Mouse (Mus musculus) left cerebral cortex, adult 8-10 months (tissue): ENCODE results near the gene F10. TPM values are rescaled to one million over a fixed set of nuclear protein-coding genes. Genes with fewer than 3 reads are reported as not detected.

Source experiments
- DNase-seq, 2 experiments: peaks; one replicate each; pipeline ENCODE4 v3.0.0; 2022; ENCODE audit warnings: low spot score in 2 of 2
- total RNA-seq, 4 experiments: library from RNA; stranded (reverse); gene quantifications; 2 replicates each; pipeline ENCODE4 v1.2.4; 2022

The F10 gene
- not detected for total RNA-seq

DNA sequence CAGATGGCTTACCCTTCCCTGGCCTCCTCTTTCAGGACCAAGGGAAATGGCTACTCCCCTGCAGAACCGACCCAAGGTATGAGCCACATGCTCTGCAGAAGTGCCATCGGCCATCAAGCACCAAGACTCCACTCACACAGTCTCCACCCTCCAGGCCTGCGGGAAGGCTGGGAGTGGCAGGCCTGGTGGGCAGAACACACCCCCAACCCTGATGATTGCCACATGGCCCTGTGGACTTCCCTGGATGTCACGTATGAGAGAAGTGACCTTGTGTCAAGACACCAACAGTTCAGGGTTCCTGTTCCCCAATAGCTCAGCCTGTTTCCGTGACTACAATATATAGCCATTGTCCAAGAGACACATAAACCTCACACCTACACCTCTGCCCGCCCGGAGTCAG lies at the start of gene F10:
Gene F10 (plus strand): TSS at position 294 of the 400 bp plus-strand sequence.
- no peak for DNase-seq

DNA sequence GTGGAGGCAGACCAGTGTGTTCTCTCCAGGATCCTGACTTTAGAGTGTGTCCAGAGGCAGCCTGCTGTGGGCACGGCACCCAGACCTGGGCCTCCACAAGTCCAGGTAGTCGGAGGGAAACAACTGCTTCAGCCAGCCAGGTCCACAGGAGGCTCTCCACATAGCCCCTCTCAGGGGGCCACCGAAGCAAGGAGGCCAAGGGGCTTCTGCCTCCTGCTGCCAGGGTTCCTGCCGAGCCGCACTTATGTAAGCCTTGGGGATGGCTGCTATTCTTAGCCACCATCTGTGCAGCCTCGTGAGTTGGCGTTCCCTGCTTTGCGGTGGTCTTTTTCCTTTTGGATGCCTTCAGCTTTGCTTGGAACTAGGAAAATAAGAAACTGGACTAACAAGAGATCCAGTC lies 49.5 kb upstream of the F10 start:
- peak; percentile 69 to 76 for DNase-seq

DNA sequence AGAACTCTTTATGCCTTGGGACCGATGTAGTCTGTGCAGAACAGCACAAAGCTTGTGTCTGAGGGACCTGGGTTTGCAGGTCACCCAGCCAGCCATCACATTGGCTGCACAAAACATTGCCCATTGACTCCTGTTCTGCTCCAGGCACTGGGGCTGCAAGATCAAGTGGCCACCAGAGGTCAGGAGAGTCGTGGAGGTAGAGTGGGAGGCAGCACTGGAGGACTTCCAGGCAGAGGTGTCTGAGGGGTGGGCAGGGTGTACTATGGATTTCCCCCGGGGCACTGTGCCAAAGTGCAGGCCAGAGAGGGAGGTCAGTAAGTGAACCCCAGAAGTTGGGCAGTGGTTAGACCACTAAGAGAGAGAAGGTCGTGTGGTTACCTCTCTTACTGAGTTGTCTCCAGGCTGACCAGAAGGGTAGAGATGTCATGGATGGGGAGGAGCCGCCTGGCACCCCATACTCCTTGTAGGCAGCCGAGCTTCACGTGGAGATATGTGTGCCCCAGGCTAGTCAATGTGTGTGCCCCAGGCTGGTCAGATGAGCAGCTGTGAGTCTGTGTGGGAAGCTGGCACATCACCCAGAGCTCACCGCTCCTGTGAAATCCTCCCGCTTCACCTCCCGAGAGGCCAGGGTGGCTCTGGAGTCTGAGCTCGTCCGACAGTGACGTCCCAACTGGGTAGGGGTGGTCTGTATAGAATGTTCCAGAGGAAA lies 48.2 kb upstream of the F10 start:
- DNase-seq, result peak in 1 of 2 experiments; percentile 55

GRCm38 (mm10) chr8:12991411-12991810 lies 45.7 kb upstream of the F10 start:
- peak in 1 of 2 experiments; percentile 48 for DNase-seq

DNA sequence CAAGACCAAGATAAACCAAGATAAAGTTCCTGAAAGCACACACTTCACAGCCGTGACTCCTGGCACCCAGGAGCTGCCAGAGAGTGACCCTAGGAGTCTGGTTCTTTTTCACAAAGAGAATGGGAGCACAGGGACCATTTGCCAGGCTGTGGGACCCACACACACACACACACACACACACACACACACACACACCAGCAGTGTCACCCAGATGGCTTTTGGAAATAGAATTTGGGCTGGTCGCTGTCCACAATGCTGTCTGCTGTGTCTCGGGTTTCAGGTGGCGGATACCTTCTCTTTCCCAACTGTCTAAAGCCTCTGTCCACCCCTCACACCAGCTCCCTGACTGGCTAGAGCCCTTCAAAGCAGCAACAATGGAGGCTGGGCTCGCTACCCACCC lies 42.6 kb upstream of the F10 start:
- no peak for DNase-seq

DNA sequence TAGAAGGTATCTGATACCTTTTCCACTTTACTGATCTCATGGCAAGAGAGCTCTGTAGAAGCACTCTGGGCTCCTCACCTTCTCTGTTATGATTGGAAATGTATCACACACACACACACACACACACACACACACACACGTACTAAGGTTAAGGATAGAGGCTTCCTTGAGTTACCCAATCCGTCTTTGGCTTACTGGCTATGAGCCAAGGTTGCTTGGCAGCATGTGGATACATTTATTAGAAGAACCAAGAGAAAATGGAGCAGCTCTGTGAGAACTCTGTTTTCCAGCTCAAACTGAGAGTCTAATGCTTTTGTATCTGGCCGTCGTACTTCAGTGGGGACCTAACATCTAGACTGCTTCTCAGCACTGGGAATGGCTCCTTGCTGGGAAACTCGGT lies 41.6 kb upstream of the F10 start:
- DNase-seq, result no peak

DNA sequence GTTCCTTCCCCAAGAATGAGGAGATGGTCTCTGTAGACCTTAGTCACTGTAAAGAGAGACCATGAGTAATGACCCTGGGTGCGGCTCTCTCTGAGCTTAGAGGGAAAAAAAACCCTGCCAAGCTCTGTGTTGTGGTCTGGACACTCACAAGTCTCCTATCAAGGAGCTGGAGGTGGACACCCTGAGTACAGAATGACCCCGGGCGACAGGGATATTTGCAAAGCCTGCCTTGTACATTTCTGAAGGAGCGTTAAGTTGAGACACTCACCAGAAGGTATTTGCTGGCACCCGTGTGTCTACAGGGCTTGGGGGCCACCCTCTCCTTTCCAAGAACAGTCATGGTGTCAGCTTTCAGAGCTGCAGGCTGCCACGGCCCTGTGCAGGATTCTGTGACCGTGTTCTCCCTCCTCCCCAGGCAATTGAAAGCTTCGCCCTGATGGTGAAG lies 40.3 kb upstream of the F10 start:
- no peak for DNase-seq

- DNase-seq, result no peak
Measured at GRCm38 (mm10) chr8:12998331-12998730, 38.8 kb upstream of the F10 start.

- DNase-seq, result peak in 1 of 2 experiments; percentile 48
Measured at GRCm38 (mm10) chr8:12999793-13000192, 37.3 kb upstream of the F10 start.

- no peak for DNase-seq
Measured at GRCm38 (mm10) chr8:13007458-13007857, 29.6 kb upstream of the F10 start.

DNA sequence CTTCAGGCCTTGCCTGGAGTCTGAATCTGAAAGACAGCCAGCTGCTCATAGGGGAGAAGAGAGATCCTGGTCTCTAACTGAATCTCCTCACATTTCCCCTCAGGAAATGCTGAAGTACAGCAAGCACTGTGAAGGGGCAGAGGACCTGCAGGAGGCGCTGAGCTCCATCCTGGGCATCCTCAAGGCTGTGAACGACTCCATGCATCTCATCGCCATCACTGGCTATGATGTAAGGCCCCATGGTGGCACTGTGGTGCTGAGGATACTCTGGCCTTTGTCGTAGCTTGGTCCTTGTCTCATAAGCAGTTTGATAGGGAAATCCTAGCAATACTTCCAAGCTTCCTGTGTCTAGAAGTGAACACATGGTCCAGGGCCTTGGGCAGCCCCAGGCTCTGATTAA lies 26.8 kb upstream of the F10 start:
- DNase-seq, result no peak

- DNase-seq, result no peak
Measured at GRCm38 (mm10) chr8:13019560-13019959, 17.5 kb upstream of the F10 start.

GRCm38 (mm10) chr8:13021830-13022229 lies 15.3 kb upstream of the F10 start:
- DNase-seq, result peak in 1 of 2 experiments; percentile 46

DNA sequence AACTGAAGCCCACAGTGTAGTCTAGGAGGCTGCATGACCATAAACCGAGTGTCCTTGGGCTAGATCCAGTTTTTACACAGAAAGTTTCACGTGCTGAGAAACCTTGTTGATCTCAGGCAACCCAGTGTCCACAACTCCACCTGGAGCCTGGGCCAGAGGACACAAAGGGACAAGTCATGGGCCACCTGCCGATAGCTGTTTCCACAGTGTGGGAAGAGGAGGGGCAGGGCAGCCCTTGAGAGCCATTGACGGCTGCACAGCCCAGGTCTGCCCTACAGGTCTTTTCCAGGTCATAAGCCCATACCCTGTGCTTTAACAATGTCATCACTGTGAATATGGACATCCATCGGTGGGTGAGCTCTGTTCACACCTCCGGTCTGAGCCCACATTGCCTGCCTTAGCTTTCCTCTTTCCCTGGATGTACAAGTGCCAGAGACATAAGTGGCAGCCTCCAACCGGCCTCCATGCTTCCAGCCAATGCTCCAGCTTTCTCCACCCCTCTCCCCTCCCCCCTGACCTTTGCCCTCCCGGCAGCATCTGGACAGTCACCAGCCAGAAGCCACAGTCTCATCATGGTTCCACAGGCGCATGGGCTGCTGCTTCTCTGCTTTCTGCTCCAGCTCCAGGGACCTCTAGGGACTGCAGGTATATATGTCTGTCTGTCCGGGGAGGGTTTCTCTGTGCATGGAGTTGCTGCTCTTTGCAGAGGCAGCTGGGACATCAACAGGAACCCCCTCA lies 11.5 kb upstream of the F10 start, which contains the start of gene F7:
Gene F7 (plus strand): TSS at position 548 of the 738 bp plus-strand sequence.
- no peak for DNase-seq

DNA sequence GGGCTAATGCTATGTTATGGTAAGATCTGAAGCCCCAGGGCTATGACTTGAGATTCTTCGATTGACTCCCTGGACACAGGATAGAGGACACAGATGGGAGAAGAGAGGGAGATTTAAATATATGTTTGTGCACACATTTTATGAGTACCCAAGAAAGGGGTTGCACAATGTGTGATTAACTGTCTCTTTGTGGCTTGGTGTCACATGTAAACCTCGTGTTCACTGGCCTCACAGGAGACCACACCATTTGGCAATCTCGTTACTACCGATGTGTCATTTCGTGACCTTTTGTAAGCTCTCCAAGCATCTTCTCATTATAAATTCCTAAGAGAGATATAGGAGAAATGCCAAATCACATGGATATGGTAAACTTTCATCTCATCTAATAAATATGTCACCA lies 9.5 kb upstream of the F10 start:
- no peak for DNase-seq

- DNase-seq, result peak; percentile 27 to 82
Measured at GRCm38 (mm10) chr8:13028482-13028881, 8.6 kb upstream of the F10 start.

- DNase-seq, result no peak
Measured at GRCm38 (mm10) chr8:13036346-13036812, 729 bp upstream of the F10 start.

- DNase-seq, result no peak
Measured at GRCm38 (mm10) chr8:13037569-13037968, 461 bp downstream of the F10 start.

GRCm38 (mm10) chr8:13039054-13039453 lies 1.9 kb downstream of the F10 start:
- no peak for DNase-seq

- no peak for DNase-seq
Measured at GRCm38 (mm10) chr8:13041459-13041858, 4.4 kb downstream of the F10 start.

DNA sequence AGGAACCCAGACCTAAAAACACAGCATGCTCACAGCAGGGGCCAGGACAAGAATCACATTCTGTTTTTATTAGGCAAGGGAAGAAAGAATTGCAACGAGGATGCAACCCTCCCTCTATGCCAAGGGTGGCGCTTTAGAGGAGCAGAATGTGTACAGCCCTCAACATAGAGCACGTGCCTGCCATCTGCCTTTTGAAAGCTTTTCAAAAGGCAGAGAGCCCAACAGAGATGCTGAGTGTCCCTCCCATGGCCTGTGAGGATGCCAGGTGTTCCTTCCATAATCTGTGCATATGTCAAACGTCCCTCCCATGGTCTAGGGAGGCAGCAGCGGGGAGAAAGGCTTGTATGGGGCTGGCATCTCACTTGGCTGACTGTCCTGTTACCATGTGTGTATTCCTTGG lies 10.5 kb downstream of the F10 start:
- no peak for DNase-seq

DNA sequence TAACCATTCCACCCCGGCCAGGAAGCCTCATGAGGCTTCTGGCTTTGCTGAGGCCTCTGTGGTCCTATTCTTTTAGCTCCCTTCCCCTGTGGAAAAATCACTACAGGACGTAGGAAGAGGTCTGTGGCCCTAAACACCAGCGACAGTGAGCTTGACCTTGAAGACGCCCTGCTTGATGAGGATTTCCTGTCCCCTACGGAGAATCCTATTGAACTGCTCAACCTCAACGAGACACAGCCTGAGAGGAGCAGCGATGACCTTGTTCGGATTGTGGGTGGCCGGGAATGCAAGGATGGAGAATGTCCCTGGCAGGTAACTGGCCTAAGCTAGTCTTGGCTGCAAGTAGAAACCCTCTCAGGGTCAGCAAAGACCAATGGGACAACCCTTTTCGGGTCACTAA lies 13.4 kb downstream of the F10 start:
- no peak for DNase-seq

DNA sequence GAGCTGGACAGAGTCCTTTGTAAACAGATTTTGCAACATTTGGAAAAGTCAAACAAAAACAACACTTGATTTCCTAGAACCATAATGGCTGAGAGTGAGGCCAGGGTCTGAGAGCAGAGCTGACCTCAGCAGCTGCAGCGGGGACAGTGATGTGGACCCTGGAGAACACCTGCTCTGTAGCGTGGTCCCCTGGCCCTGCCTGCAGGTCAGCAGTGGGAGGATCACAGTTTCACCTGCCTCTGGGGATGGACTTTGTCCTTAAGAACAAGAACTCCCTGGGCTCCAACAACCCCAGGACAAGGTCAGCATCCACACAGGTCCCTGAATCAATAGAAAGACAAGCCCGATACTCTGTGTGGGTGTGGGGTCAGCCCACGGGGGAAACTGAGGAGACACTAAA lies 20.2 kb downstream of the F10 start:
- no peak for DNase-seq
